Mouse (Mus musculus) right cerebral cortex, postnatal 10 days (tissue): Measurements from ENCODE around the gene Tcap.
A peak's percentile ranks its signal among the peaks of the same experiment; 100 is the strongest.

Experiments used
- DNase-seq, 2 experiments: peaks; one replicate each; pipeline ENCODE4 v3.0.0; 2021; ENCODE audit warnings: low spot score in 2 of 2

Gene Tcap

DNA sequence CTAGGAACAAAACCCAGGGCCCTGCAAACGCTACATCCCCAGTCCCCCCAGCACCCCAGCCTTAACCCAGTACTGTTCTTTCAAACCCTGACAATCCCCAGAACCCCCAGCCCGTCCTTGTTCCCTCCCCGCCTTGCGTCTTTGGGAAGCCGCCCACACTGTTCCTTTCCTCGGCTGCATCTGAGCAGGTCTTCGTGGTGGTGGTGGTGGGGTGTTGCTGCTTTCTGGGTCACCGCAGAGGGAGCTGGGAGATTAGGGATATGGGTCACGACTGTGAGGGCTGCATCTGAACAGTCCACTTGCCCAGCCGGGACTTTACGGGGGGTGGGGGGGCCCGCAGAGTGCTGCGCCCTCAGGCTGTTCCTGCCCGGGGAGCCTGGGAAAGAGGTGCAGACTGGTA, 29.2 kb upstream of the Tcap start:
- peak in 1 of 2 experiments; percentile 65 for DNase-seq

DNA sequence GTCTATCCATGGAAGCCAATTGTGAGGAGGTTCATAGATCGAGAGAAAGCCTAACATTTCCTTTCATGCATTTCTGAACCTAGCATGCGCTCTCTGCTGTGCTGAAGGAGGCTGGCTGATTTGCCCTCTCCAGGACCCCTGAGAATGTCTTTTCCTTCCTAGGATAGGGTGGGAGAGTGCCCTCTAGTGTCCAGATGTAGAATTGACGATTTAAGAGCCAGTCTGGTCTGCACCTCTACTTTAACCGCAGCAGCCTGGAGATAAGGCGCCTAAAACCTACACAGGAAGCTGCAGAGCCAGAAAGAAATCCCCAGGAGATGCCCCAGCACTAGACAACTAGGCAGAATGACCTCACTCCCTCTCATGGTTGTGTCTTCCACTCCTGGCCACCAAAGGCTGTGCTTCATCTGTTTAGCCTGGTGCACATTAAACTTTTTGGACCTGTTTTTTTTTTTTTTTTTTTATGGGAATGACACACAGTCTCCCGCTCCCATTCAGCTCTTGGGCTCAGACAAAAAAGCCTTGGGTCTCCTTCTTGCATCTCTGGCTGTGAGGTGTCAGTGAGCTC, 27.8 kb upstream of the Tcap start:
- DNase-seq, result peak in 1 of 2 experiments; percentile 73

DNA sequence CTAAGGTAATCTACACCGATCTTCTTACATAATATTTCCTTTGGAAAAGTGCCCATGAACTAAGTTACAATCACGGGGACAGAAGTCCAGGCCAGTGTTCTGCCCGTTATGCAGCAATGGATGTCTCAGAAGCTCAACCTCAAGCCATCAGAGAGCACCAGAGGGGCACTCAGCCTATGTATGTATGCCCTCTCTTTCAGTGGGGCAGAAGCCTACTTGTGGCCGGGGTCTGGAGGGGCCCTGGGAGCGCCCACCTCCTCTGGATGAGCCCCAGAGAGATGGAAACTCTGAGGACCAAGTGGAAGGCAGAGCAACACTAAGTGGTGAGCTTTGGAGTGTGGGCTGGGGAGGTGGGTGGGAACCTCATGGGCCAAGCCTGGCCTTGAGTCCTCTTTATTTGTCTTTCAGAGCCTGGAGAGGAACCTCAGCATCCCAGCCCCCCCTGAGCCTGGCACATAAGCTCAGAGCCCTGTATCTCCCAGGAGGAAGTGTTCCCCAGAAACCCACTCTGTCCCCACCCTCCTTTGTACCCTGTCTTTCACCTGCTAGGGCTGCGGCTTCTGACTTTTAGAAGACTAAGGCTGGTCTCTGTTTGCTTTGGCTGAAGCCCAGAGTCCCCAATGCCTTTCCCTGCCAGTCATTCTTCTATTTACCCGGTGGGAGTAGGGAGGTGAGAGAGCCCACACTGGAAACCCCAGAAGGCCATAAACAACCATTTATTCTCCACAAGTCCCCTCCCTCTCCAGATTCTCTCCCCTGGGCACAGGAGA, 26.8 kb upstream of the Tcap start:
- DNase-seq, result no peak

DNA sequence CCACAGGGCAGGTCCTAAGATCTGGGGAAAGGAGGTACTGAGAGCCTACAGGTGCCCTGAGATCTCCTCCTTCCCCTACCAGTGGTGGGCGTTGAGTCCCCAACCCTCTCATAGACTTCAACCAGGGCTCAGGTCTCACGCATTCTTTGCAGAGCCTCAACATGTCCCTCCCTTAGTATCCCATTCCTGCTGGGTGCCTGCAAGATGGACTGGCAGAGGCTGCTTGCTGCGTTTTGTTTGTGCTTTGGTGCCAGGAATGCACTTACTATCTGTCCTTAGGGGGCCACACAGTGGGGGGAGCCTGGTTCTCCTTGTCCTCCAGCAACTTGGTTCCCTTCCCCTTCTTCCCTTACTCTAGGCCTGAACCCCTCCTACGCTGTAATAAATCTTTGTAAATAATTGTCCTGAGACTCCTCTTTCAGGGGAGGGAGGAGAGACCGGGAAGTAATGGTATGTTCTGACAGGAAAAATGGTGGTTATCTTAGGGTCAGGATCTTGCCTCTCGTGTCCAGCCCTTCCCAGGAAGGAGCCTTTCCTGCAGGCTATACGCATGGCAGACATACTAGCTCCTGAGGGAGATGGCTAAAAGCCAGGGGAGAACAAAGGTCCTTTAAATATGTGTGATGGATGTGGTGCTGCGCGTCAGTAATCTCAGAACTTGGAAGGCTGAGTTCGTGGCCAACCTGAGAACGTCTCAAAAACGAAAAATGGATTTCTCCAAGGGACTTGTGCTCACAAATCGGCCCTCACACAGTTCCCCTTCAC, 26.0 kb upstream of the Tcap start:
- DNase-seq, result no peak

DNA sequence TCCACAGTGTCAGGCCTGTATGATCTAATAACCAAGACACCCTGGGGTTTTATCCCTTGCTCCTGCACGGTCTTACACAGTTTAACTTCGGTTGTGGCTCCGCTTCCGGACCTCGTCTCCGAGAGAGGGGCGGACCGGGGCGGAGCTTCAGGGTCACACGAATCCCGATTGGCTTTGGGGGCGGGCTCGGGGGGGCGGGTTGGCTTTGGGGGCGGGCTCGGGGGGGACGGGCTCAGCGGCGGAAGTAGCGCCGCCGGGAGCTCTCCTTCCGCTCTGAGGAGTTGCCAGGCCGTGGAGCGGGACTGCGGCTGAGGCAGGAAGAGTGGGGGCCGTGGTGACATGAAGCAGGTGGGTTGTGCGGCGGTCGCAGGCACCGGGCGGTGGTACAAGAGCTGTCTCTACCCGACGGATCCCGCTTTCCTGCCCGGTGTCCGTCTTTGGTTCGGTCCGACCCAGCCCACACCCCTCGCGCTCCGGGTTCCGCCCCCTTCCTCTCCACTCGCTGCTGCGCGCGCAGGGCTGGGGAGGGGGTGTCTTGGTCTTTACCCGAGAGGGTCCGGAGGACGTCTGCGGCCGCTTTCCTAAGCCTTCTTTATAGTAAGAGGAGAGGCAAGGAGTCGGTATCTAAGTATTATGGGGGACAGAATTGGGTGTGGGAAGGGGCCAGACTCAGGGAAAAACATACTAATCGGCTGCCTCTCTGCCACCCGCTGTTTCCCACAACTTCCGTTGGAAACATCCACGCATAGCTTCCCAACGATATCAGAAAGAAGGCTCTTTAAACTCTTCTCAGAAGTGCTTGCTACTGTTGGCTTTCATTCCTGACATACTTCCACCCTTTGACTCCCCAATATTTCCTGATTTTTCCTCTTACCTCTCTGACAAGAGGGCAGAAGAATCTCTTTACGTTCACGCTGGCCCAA, 25.2 kb upstream of the Tcap start, which contains the start of gene Stard3:
Gene Stard3 (plus strand): TSS at position 208 of the 923 bp plus-strand sequence.
- peak; percentile 92 for DNase-seq

DNA sequence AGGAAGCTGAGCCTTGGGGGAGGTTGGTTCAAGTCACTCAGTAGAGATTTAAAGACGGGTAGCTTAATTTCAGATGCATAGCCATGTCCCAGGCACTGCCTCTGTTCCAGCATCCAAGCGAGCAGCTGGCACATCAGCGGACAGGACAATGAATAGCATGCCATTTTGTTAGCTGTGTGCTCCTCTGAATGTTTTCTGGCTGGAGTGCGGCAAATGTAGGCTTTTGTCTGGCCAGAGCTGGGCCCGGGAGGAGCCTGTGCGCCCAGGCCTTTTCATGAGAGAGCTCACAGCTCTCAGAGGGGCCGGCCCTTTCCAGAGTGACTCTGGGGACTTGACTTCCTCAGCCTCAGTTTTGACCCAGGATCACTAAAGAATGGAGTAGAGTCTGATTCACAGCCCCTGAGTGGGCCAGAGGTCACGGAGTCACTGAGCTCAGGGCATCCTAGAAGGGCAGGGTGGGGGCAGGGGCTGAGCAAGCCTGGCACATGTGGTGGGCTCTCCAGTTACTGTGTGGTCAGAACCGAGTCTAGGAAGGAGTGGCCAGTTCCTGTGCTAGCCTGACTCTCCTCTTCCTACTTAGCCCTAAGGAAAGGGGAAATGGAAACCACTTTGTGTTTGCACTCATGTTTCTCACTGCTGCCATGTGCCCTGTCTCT, 22.6 kb upstream of the Tcap start:
- no peak for DNase-seq

DNA sequence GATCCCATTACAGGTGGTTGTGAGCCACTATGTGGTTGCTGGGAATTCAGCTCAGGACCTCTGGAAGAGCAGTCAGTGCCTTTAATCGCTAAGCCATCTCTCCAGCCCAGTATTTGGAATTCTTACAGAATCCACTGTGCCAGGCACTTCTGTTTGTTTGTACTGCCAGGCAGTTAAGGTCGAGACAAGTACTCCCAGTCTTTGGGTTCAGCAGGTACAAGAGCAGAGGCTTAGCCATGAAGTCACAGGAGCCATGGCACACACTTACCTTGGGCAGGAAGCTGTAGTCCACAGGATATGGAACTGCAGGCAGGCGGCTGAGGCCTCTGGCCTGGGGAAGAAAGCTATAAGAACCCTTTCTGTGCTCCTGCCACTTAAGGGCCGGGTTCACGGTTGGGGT, 19.8 kb upstream of the Tcap start:
- DNase-seq, result no peak

DNA sequence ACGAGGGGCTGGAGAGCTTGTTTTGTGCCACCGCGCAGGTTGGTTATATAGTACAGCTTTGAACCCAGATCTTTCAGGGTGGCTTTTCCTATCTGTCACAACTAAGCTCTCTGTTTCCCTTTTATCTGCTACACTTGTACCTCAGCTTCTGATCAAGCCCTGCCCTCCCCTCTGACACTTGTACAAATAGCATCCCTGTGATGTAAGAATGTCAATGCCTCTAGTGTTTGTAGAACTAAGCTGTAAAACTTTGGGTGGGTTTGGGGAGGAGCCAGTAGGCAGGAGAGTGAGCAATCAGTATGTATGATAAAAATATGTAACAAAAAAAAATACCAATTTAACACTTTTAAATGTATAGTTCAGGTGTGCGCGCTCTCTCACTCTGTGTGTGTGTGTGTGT, 19.2 kb upstream of the Tcap start:
- DNase-seq, result no peak

DNA sequence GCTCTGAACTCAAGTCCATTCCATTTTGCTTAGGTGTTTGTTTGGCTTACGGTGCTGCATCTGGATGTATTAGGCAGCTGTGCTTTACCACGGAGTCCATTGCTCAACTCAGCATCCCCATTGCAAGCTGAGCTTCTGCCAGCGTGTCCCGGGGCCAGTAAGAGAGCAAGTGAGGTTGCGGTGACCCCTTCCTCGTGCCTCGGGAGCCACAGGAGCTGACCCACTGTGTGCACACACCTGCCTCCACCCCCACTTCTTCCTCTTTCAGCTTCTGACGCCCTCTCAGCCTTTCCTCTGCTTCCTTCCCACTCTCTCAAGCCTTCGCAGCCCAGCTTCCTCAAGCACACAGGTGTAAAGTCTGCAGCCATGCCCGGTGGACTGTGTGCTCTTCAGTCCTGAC, 17.3 kb upstream of the Tcap start:
- no peak for DNase-seq

DNA sequence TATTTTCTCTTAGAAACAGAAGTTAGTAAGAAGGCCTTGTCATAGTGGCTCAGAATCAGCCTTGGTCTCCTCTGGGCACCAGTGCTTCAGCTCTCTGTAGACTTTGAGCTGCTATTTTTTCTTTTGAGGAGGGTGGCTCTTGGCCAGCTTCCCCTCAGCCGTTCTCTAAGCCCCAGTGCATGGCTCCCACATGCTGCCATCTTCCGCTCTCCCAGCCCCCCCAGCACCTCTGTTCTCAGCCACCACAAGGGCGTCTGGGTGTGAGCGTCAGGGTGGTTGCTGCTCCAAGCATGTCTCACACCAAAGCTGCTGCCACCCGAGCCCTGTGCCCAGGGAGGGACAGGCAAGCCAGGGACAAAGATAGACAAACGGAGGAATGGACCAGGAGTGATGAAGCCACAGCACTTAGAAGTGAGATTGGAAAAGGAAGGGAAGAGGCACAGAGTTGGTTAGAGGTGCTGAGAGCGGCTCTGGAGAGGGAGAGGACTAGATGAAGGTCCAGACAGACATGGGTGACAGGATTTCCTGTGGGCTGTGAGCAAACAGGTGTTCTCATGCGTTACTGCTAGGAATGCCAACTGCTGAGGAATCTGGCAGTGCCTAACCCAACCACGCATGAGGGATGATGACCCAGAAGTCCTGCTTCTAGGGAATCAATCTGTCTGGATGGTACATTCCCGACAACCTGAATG, 16.3 kb upstream of the Tcap start:
- DNase-seq, result peak; percentile 72 to 76

DNA sequence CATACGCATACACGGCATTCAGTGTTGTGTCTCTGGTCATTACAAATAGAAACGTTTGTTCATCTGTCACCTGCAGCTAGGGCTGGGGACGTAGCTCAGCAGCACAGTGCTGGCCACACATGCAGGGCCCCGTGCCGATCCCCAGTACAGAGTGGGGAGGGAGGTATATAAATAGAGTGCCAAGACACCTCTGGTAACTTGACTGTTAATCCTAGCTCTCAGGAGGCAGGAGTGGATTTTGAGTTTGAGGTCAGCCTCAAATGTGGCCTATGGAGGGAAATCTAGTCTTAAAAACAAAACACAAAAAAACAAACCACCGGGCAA, 15.8 kb upstream of the Tcap start:
- no peak for DNase-seq

DNA sequence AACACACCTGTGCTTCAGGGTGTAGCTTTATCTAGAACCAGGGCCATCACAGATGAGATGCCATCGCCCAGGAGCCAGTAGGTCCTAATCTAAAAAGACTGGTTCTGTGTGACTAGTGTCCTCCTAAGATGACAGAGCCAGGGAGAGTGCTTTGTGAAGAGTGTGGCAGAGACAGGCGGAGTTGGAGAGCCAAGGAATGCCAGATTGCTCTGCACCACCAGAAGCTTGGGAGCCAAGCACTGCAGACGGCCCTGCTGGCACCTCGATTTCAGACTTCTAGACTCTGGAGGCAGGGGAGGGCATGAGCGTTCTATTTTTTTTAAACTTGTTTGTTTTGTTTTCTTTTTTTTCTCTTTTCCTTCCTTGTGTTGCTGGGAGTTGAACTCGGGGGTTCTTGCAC, 14.3 kb upstream of the Tcap start:
- DNase-seq, result peak in 1 of 2 experiments; percentile 64

DNA sequence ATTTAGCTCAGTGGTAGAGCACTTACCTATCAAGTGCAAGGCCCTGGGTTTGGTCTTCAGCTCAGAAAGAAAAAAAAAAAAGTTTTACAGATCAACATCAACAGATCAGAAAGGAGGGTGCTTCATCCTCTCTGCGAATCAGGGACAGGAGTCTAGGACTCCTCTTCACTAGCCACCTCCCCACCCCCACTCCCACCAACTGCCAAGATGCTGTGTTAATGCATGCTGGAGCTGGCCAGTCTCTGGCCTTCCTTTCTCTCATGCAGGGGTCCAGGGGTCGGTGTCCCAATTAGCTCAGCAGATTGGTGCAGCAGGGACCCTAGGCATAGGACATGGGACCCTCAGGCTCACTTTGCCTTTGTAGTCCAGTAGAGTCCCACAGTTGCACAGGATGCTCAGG, 13.0 kb upstream of the Tcap start:
- no peak for DNase-seq

DNA sequence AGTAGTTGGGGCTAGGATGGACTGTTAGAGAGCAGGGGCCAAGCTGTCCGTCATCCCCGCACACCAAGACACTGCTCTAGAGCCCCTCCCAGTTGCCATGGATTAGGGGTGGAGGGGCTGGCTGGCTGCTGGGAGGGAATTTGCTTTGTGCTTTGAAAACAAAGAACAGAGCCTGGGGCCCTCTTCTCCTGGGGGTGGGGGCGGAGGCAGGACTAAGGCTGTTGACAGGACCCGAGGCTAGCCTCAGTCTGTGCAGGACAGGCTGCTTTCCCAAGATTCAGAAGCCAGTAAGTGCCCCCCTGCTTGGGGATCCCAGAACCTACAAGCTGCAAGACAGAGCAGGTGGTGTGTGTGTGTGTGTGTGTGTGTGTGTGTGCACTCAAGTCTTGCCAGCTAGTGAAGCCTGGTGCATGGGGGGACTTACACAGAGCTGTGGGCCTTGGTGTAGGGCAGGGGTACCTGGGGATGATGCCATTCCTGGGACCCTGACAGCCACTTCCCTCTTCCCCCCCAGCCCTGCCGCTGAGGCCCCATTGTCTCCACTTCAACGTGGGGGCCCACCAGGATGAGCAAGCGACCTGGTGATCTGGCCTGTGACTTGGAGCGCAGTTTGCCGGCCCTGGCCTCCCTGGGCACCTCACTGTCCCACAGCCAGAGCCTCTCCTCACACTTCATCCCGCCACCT, 11.9 kb upstream of the Tcap start:
- DNase-seq, result peak; percentile 59 to 67

DNA sequence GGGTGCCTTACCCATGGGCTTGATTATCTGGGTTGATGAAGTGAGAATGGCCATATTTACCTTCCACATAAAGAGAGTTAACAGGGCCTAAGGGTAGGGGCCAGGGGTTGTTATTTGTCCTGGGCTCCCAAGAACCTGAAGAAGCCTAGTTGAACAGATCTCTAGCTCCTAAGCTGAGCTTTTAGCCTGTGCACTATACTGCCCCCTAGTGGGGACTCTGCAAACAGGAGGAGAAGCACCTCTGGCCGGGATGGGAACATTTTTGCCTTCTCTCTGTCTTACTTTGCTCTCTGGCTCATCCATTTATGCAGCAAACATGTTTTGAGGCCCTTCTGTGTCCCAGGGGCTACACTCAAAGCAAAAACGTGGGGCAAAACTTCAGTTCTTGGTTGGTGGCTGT, 11.2 kb upstream of the Tcap start:
- DNase-seq, result no peak

DNA sequence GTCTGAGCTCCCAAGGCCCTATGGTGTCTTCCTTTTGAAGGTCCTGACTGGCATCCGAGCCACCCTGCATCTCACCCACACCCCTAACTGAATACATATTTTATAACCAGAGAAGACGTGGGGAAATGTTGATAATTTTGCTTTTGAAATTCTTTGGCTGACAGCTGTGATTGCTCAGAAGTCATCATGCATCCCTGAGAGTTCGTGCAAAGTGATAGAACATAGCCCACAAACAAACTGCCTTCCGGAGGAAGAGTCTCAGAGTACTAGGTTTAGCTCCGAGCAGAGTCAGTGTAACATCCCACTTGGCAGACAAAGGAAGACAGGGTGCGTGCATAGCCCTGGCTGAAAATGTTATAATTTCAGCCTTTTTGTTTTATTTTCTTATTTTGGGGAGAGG, 10.4 kb upstream of the Tcap start:
- DNase-seq, result no peak

DNA sequence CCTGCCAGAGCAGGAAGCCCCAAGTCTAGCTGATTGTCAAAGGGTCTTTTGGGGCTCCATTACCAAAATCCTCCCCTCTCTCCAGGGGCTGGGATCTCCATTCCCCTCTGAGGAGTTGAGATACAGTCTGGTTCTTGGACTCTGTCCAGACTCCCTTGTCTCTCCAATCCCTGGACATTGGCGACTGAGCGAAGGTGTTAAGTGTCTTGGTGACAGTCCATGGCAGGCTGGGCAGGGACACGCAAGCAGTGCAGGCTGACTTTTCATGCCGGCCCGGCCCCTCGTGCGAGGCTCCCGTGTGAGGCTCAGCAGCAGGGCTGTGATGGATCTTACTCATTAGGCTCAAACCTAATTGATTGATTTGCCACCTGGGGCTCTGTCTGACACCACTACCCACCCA, 9.3 kb upstream of the Tcap start:
- no peak for DNase-seq

DNA sequence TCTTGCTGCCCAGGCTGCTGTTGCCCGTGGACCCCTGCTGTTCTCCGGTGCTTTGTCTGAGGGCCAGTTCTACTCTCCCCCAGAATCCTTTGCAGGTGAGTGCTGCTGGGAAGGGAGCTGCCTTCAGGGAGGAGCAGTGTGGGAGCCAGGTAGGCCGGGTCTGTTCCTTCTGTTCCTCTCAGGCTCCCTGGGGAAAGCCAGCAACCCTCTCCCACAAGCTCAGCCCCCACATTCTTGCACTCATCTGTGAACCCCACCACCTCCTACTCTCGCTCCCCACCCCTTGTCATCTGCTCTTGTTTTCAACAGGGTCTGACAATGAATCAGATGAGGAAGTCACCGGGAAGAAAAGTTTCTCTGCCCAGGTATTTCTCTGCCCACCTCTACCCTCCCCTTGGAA, 6.9 kb upstream of the Tcap start:
- DNase-seq, result no peak

DNA sequence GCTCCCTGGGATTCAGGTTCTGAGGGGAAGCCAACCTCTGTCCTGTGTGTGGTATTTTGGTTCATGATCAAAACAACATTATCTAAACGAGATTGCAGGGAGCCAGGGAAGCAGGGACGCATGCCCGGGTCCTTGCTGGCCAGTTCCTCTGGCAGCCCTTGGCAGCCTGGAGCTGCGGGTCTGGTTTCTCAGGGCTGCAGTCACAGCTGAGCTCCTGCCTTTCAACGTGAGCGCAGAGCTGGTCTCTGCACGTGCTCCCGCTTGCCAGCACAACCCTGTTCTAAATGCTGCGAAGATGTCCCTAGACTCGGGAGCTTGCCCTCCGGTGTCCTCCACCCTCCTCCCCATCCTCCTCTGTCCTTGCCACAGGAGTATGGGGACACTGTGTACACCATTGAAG, 5.8 kb upstream of the Tcap start:
- DNase-seq, result no peak

DNA sequence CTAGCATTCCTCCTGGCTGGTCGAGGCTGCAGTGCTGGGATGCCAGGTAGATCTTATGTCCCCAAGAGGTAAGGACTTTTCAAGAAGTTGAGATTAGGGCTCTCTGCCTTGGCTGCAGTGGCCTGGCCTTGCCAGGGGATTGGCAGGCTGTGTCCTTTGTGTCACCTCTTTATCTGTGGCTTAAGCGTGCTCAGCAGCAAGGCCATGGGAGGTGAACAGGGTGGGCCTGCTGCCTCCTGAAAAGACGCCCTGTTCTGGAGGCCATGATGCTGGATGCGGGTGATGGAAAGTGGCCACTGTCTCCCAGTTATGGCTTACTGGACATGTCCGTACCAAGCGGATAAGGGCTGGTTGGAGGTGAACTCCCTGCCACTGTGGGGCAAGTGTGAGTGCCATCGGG, 4.2 kb upstream of the Tcap start:
- DNase-seq, result no peak
